Mouse (Mus musculus) stomach, postnatal 0 days (tissue): ENCODE data around the gene Trib3.

Experiments used
- CTCF ChIP-seq: IDR thresholded peaks from 2 replicates; pipeline ENCODE4 v1.5.1; 2016; ENCODE audit warnings: antibody characterized with exemption, low read depth, mild to moderate bottlenecking, moderate library complexity
- EP300 ChIP-seq: optimal IDR thresholded peaks from 2 replicates; pipeline ENCODE3; 2016; ENCODE audit warnings: antibody characterized with exemption

GRCm38 (mm10) chr2:152336856-152337255 is 7.0 kb downstream of the Trib3 start:
- TF ChIP-seq CTCF, result no peak
- TF ChIP-seq EP300, result no peak
